Mouse (Mus musculus) megakaryocyte, embryonic 14.5 days (primary cell): ENCODE results near the gene Dse.

Source experiments
- FLI1 ChIP-seq: IDR thresholded peaks from 2 replicates; pipeline ENCODE4 v1.6.1; 2012; ENCODE audit warnings: low read length, inconsistent platforms, mixed read lengths
- GATA1 ChIP-seq: IDR thresholded peaks from 3 replicates; pipeline ENCODE4 v1.6.1; 2012; ENCODE audit warnings: mixed read lengths, low read length, inconsistent platforms, borderline replicate concordance

DNA sequence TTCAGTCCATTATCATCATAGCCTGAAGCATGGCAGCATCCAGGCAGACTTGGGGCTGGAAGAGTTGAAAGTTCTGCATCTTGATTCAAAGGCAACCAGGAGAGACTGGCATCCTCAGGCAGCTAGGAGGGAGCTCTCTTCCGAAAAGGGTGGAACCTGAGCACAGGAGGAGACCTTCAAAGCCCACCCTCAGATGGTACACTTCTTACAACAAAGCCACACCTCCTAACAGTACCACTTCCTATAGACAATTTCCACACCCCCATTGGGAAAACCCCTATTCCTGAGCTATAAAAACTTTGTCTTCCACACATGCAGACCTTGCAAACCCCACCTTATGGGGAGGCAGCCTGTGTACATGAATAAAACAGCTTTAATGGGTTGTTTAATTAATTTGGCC is 25.9 kb upstream of the Dse start:
- TF ChIP-seq GATA1 (no peak), FLI1 (no peak)
